Mouse (Mus musculus) kidney, adult 2 months (tissue): Measurements from ENCODE around the gene Ypel3. TPM values are rescaled to one million over a fixed set of nuclear protein-coding genes. Genes with fewer than 3 reads are reported as not detected.

Source experiments
- DNase-seq: peaks from one replicate; pipeline ENCODE4 v3.0.0; 2021
- H3K27ac ChIP-seq: fragments of 200-500 bp; 2 replicates; pipeline ENCODE4 v1.5.1; 2012; ENCODE audit warnings: low read depth, low read length, control low read depth, inconsistent platforms; ENCODE audit not compliant: insufficient read depth
- H3K27me3 ChIP-seq: fragments of 200-500 bp; replicated peaks from 2 replicates; pipeline ENCODE4 v1.6.1; 2012; ENCODE audit warnings: mild to moderate bottlenecking, moderate library complexity, low read length, inconsistent platforms; ENCODE audit not compliant: control insufficient read depth, insufficient read depth
- H3K36me3 ChIP-seq: fragments of 200-500 bp; 2 replicates; pipeline ENCODE4 v1.6.1; 2012; ENCODE audit warnings: mild to moderate bottlenecking, moderate library complexity, low read length, inconsistent platforms; ENCODE audit not compliant: control insufficient read depth, insufficient read depth
- H3K4me1 ChIP-seq: fragments of 200-500 bp; 2 replicates; pipeline ENCODE4 v1.6.1; 2011; ENCODE audit warnings: low read length; ENCODE audit not compliant: control insufficient read depth, insufficient read depth
- H3K4me3 ChIP-seq: fragments of 200-500 bp; 2 replicates; pipeline ENCODE4 v1.5.1; 2011; ENCODE audit warnings: mild to moderate bottlenecking, low read depth, low read length, control low read depth; ENCODE audit not compliant: insufficient read depth
- CTCF ChIP-seq: fragments of 200-500 bp; conservative IDR thresholded peaks from 2 replicates; pipeline ENCODE4 v1.5.1; 2011; ENCODE audit warnings: low read depth, mild to moderate bottlenecking, control low read depth, low read length, moderate library complexity, mixed read lengths; ENCODE audit not compliant: insufficient read depth, insufficient read length
- POLR2A ChIP-seq: fragments of 200-500 bp; IDR thresholded peaks from one replicate; pipeline ENCODE4 v1.6.1; 2011; ENCODE audit warnings: low read depth, low read length, control low read depth
- WGBS: fragments of 180-500 bp; shearing (Covaris S2); methylation state at CpG from one replicate; pipeline ENCODE4 v1.1.7; 2018; 5-methylcytosine and 5-hydroxymethylcytosine counted together
- polyA plus RNA-seq: library from polyadenylated mRNA; depleted of rRNA; stranded (reverse); fragments of >200 nt; gene quantifications from 2 replicates; pipeline ENCODE4 v1.2.3, GENCODE M21; 2012

The Ypel3 gene
- polyA plus RNA-seq, 1 experiment = 290 TPM

DNA sequence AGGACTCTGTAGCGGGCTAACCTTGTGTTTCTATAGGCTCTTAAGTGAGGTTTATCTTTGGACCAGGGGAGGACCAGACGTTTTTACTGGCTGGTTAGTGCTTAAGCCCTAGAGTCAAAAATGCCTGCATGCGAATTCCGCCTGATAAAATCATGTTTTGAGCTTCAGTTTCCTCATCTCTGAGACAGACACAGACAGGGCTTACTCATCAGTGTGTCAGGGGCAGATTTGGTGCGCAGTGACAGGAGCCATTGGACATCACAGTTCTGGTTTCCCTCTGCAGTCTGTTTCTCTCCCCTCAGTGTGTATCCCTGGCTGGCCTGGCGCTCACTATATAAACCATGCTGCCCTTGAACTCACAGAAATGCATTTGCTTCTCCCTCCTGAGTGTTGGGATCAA is 26.4 kb downstream of the Ypel3 start:
- Histone ChIP-seq H3K4me1 (peaks cover 3% of the 10 kb centered on the region; the same call in 1 of the 2 replicates), H3K27ac (no peak overlapping the region), H3K4me3 (no peak overlapping the region), H3K27me3 (no peaks in the 10 kb centered on the region), H3K36me3 (no peaks in the 10 kb centered on the region)
- 95% methylated on average over 6 of the region's 6 CpGs for WGBS
- no peak for DNase-seq
- TF ChIP-seq POLR2A (no peak), CTCF (no peak)

GRCm38 (mm10) chr7:126803751-126804150 is 27.0 kb downstream of the Ypel3 start:
- no peak overlapping the region for H3K4me3 ChIP-seq
- H3K4me1 ChIP-seq = peaks cover 3% of the 10 kb centered on the region; the same call in 1 of the 2 replicates
- no peak for DNase-seq
- H3K36me3 ChIP-seq = no peaks in the 10 kb centered on the region
- TF ChIP-seq CTCF (no peak), POLR2A (no peak)
- no peaks in the 10 kb centered on the region for H3K27me3 ChIP-seq
- H3K27ac ChIP-seq = no peak overlapping the region

GRCm38 (mm10) chr7:126806956-126807355 is 30.2 kb downstream of the Ypel3 start:
- DNase-seq = peak; percentile 70

DNA sequence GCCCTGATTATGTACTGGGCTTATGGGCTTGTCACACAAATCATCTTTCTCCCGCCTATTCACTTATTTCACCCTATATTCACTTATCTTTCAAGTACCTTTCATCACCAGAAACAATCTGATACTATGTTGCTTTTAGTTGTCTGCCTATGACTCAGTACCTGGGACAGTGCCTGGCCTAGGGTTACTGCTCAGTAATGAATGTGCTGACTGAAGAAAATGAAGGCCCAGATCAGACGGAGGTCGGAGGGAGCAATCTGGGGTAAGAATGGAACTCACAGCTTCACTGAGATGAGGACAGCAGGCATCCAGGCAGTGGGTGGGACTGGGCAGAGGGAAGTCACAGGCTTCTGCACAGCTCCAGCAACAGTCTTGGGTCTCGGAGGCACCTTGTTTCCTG is 30.6 kb downstream of the Ypel3 start:
- Histone ChIP-seq H3K4me3 (no peak overlapping the region), H3K27ac (no peak overlapping the region), H3K4me1 (no peaks in the 10 kb centered on the region), H3K36me3 (no peaks in the 10 kb centered on the region), H3K27me3 (no peaks in the 10 kb centered on the region)
- WGBS = 65% methylated on average over 4 of the region's 4 CpGs
- TF ChIP-seq CTCF (no peak), POLR2A (no peak)
- DNase-seq = no peak

More at GRCm38 (mm10) chr7:126806956-126807355, 30.2 kb downstream of the Ypel3 start:
- H3K27me3 ChIP-seq = no peaks in the 10 kb centered on the region
- WGBS = 60% methylated on average over 6 of the region's 6 CpGs
- H3K27ac ChIP-seq = no peak overlapping the region
- TF ChIP-seq POLR2A = no peak
- TF ChIP-seq CTCF = no peak
- no peaks in the 10 kb centered on the region for H3K4me1 ChIP-seq
- H3K36me3 ChIP-seq = no peaks in the 10 kb centered on the region
- H3K4me3 ChIP-seq = no peak overlapping the region

- DNase-seq = peak; percentile 96
- under 1% methylated on average over 43 of the region's 43 CpGs for WGBS
- Histone ChIP-seq H3K4me3 (peak overlapping the region; percentile 64), H3K27ac (no peak overlapping the region), H3K4me1 (no peaks in the 10 kb centered on the region), H3K36me3 (no peaks in the 10 kb centered on the region), H3K27me3 (no peaks in the 10 kb centered on the region)
- TF ChIP-seq POLR2A (no peak), CTCF (no peak)
Observed at GRCm38 (mm10) chr7:126808703-126809455, 32.1 kb downstream of the Ypel3 start.

GRCm38 (mm10) chr7:126809723-126810369 is 33.1 kb downstream of the Ypel3 start:
- Histone ChIP-seq H3K36me3 (no peaks in the 10 kb centered on the region), H3K27me3 (no peaks in the 10 kb centered on the region), H3K27ac (no peak overlapping the region), H3K4me3 (no peak overlapping the region), H3K4me1 (no peaks in the 10 kb centered on the region)
- WGBS = 61% methylated on average over 5 of the region's 5 CpGs
- DNase-seq = no peak
- TF ChIP-seq POLR2A (no peak), CTCF (no peak)

GRCm38 (mm10) chr7:126815726-126816222 is 39.0 kb downstream of the Ypel3 start:
- no peaks in the 10 kb centered on the region for H3K4me1 ChIP-seq
- H3K27me3 ChIP-seq = no peaks in the 10 kb centered on the region
- no peak overlapping the region for H3K4me3 ChIP-seq
- no peaks in the 10 kb centered on the region for H3K36me3 ChIP-seq
- TF ChIP-seq CTCF = no peak
- WGBS = 41% methylated on average over 8 of the region's 8 CpGs
- H3K27ac ChIP-seq = no peak overlapping the region
- DNase-seq = no peak
